Comparison of ENCODE assay signal across 23 mouse cellular contexts in the genomic region with DNA sequence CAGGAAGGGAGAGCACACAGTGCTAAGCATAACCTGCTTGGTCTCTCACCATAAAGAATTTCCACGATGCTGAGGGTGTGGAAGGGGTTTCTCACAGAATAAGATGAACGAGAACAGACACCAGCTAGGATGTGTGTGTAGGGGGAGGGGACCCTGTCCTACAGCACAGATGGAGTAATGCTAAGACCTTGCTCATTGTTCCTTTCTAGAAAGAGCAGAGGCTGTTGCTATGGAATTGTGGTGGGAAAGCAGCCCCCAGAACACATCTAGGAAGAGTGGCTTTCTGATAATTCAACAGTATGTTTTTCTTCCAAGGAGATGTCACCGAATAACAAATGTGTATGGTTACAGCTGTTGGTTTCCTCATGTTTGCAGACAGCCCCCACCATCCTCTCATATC.
DNase-seq lines count a peak whose midpoint lies in the region; ATAC-seq lines count a peak whose summit lies in the region.
"Had no signal": no experiment of that assay in that cellular context is flagged by ENCODE, and none has a peak within 500 bp of the region (broad histone marks: within the 10 kb centered on the region; RNA-seq: fewer than 3 reads in every experiment).

No protein-coding gene starts in this region.

- DNase-seq in forebrain, embryonic 14.5 days (ENCODE audit: low spot score), result no peak
- no peak for DNase-seq in forebrain, embryonic 11.5 days (ENCODE audit: low spot score)
- no peak for DNase-seq in hindbrain, embryonic 10.5 days (ENCODE audit: low spot score)
- DNase-seq in midbrain, embryonic 10.5 days (ENCODE audit: low spot score), result no peak
- DNase-seq in retina, embryonic 14.5 days (ENCODE audit: low spot score), result no peak
- DNase-seq: adrenal gland, adult 8-10 months; adrenal gland, postnatal 36 days; B cell, adult 2 months; cerebellum, adult 11 months; cerebellum, adult 8-10 months; cerebellum, postnatal 14 days; embryo, embryonic 11 days; gastrocnemius, postnatal 10 days; kidney, adult 11 months had no signal

- peaks cover 6% of the 10 kb centered on the region; the same call in 1 of the 2 replicates for H3K36me3 ChIP-seq in forebrain, embryonic 14.5 days (ENCODE audit: control insufficient read depth, insufficient read depth, low read length)
- no peaks in the 10 kb centered on the region for H3K36me3 ChIP-seq in forebrain, embryonic 11.5 days (ENCODE audit: control insufficient read depth, insufficient read depth, low read length)
- H3K36me3 ChIP-seq in hindbrain, embryonic 10.5 days, result peaks cover 23% of the 10 kb centered on the region
- H3K36me3 ChIP-seq in hindbrain, embryonic 13.5 days, result peaks cover 30% of the 10 kb centered on the region
- peaks cover 7% of the 10 kb centered on the region; the same call in 1 of the 2 replicates for H3K36me3 ChIP-seq in midbrain, embryonic 10.5 days
- H3K36me3 ChIP-seq in midbrain, embryonic 13.5 days, result peaks cover 19% of the 10 kb centered on the region
- H3K36me3 ChIP-seq: embryonic facial prominence, embryonic 15.5 days; forebrain, embryonic 12.5 days; G1E; heart, embryonic 12.5 days had no signal

- H3K4me1 ChIP-seq in forebrain, embryonic 14.5 days (ENCODE audit: control insufficient read depth, insufficient read depth, low read length), result no peaks in the 10 kb centered on the region
- no peaks in the 10 kb centered on the region for H3K4me1 ChIP-seq in forebrain, embryonic 11.5 days (replicated peaks; ENCODE audit: control insufficient read depth, insufficient read depth, low read length)
- no peaks in the 10 kb centered on the region for H3K4me1 ChIP-seq in hindbrain, embryonic 10.5 days (replicated peaks)
- H3K4me1 ChIP-seq in hindbrain, embryonic 13.5 days (replicated peaks), result peaks cover 12% of the 10 kb centered on the region
- H3K4me1 ChIP-seq in midbrain, embryonic 10.5 days, result no peaks in the 10 kb centered on the region; the same call in 1 of the 2 replicates
- H3K4me1 ChIP-seq in midbrain, embryonic 13.5 days (replicated peaks), result no peaks in the 10 kb centered on the region; the same call in 1 of the 2 replicates
- H3K4me1 ChIP-seq: embryonic facial prominence, embryonic 15.5 days; heart, embryonic 12.5 days; hindbrain, embryonic 15.5 days had no signal

- H3K27me3 ChIP-seq in forebrain, embryonic 14.5 days (replicated peaks; ENCODE audit: control insufficient read depth, insufficient read depth, low read length), result no peaks in the 10 kb centered on the region
- H3K27me3 ChIP-seq in forebrain, embryonic 11.5 days (ENCODE audit: control insufficient read depth, insufficient read depth, low read length), result no peaks in the 10 kb centered on the region
- H3K27me3 ChIP-seq in hindbrain, embryonic 10.5 days (ENCODE audit: insufficient read depth, poor library complexity, severe bottlenecking), result no peaks in the 10 kb centered on the region
- no peaks in the 10 kb centered on the region for H3K27me3 ChIP-seq in hindbrain, embryonic 13.5 days
- H3K27me3 ChIP-seq in midbrain, embryonic 10.5 days (ENCODE audit: low read depth, poor library complexity, severe bottlenecking), result no peaks in the 10 kb centered on the region
- H3K27me3 ChIP-seq in midbrain, embryonic 13.5 days, result no peaks in the 10 kb centered on the region
- H3K27me3 ChIP-seq: embryonic facial prominence, embryonic 15.5 days; forebrain, embryonic 12.5 days; heart, embryonic 12.5 days; hindbrain, embryonic 15.5 days had no signal

- H3K9me3 ChIP-seq in forebrain, embryonic 14.5 days (replicated peaks; ENCODE audit: control insufficient read depth, low read length), result no peaks in the 10 kb centered on the region
- H3K9me3 ChIP-seq in forebrain, embryonic 11.5 days (ENCODE audit: control insufficient read depth, low read length), result no peaks in the 10 kb centered on the region
- no peaks in the 10 kb centered on the region for H3K9me3 ChIP-seq in hindbrain, embryonic 10.5 days
- no peaks in the 10 kb centered on the region for H3K9me3 ChIP-seq in hindbrain, embryonic 13.5 days
- no peaks in the 10 kb centered on the region for H3K9me3 ChIP-seq in midbrain, embryonic 10.5 days (replicated peaks)
- H3K9me3 ChIP-seq in midbrain, embryonic 13.5 days, result no peaks in the 10 kb centered on the region
- H3K9me3 ChIP-seq: embryonic facial prominence, embryonic 15.5 days; forebrain, embryonic 12.5 days; heart, embryonic 12.5 days; hindbrain, embryonic 15.5 days had no signal

- H3K27ac ChIP-seq in forebrain, embryonic 14.5 days (ENCODE audit: low read depth, low read length), result 0 out of 2 replicates have a peak overlapping the region, but pooled peaks have one; percentile 5
- H3K27ac ChIP-seq in forebrain, embryonic 11.5 days (ENCODE audit: low read depth, low read length), result no peak overlapping the region
- H3K27ac ChIP-seq in hindbrain, embryonic 10.5 days, result peak overlapping the region; percentile 5; the same call in 1 of the 2 replicates
- no peak overlapping the region for H3K27ac ChIP-seq in hindbrain, embryonic 13.5 days
- peak overlapping the region; percentile 3; the same call in 1 of the 2 replicates for H3K27ac ChIP-seq in midbrain, embryonic 10.5 days (replicated peaks)
- no peak overlapping the region for H3K27ac ChIP-seq in midbrain, embryonic 13.5 days
- H3K27ac ChIP-seq: embryonic facial prominence, embryonic 15.5 days; forebrain, embryonic 12.5 days; hindbrain, embryonic 15.5 days had no signal

- no peak overlapping the region for H3K4me2 ChIP-seq in forebrain, embryonic 14.5 days (ENCODE audit: low read length)
- H3K4me2 ChIP-seq in forebrain, embryonic 11.5 days (ENCODE audit: low read depth, low read length, severe bottlenecking), result no peak overlapping the region
- no peak overlapping the region for H3K4me2 ChIP-seq in hindbrain, embryonic 13.5 days
- H3K4me2 ChIP-seq in midbrain, embryonic 13.5 days (replicated peaks), result no peak overlapping the region
- H3K4me2 ChIP-seq: embryonic facial prominence, embryonic 15.5 days; forebrain, embryonic 12.5 days; heart, embryonic 12.5 days; hindbrain, embryonic 15.5 days had no signal

- ATAC-seq in forebrain, embryonic 14.5 days, result no peak
- no peak for ATAC-seq in forebrain, embryonic 11.5 days (replicated peaks; ENCODE audit: low FRiP score)
- ATAC-seq in hindbrain, embryonic 13.5 days (ENCODE audit: low FRiP score), result no peak
- ATAC-seq in midbrain, embryonic 13.5 days, result no peak
- ATAC-seq: CD4-positive, CD25-positive, alpha-beta regulatory T cell, adult 4 months had no signal

- WGBS in forebrain, embryonic 14.5 days, result 87% methylated on average over 3 of the region's 3 CpGs
- 87% methylated on average over 3 of the region's 3 CpGs for WGBS in forebrain, embryonic 11.5 days
- 89% methylated on average over 3 of the region's 3 CpGs for WGBS in hindbrain, embryonic 10.5 days
- WGBS in hindbrain, embryonic 13.5 days, result 78% methylated on average over 3 of the region's 3 CpGs
- 90% methylated on average over 3 of the region's 3 CpGs for WGBS in midbrain, embryonic 10.5 days
- WGBS in midbrain, embryonic 13.5 days, result 79% methylated on average over 3 of the region's 3 CpGs

- no peak overlapping the region for H3K9ac ChIP-seq in forebrain, embryonic 14.5 days (ENCODE audit: low read length)
- no peak overlapping the region for H3K9ac ChIP-seq in forebrain, embryonic 11.5 days (ENCODE audit: low read length)
- H3K9ac ChIP-seq in hindbrain, embryonic 13.5 days, result no peak overlapping the region
- H3K9ac ChIP-seq in midbrain, embryonic 13.5 days (replicated peaks), result no peak overlapping the region
- H3K9ac ChIP-seq: embryonic facial prominence, embryonic 15.5 days; forebrain, embryonic 12.5 days; heart, embryonic 12.5 days; hindbrain, embryonic 15.5 days had no signal

- no peak overlapping the region for H3K4me3 ChIP-seq in forebrain, embryonic 14.5 days (ENCODE audit: low read depth, low read length)
- no peak overlapping the region for H3K4me3 ChIP-seq in forebrain, embryonic 11.5 days (ENCODE audit: low read depth, low read length)
- no peak overlapping the region for H3K4me3 ChIP-seq in hindbrain, embryonic 10.5 days
- H3K4me3 ChIP-seq in hindbrain, embryonic 13.5 days, result no peak overlapping the region
- no peak overlapping the region for H3K4me3 ChIP-seq in midbrain, embryonic 10.5 days
- no peak overlapping the region for H3K4me3 ChIP-seq in midbrain, embryonic 13.5 days (replicated peaks)
- H3K4me3 ChIP-seq: embryonic facial prominence, embryonic 15.5 days; erythroblast, embryonic 14.5 days; forebrain, embryonic 12.5 days; heart, embryonic 12.5 days; hindbrain, embryonic 15.5 days had no signal

Comparison
In these comparisons a context has a peak if more than half of its experiments do, and no peak if none do; other contexts are left out.
1. H3K27ac ChIP-seq: peak in forebrain, embryonic 14.5 days (single experiment), hindbrain, embryonic 10.5 days (single experiment) and midbrain, embryonic 10.5 days (single experiment); none in forebrain, embryonic 11.5 days (single experiment), hindbrain, embryonic 13.5 days (single experiment) and midbrain, embryonic 13.5 days (single experiment).